Mouse (Mus musculus) liver, embryonic 16.5 days (tissue): ENCODE results near the gene Myl3. TPM values are rescaled to one million over a fixed set of nuclear protein-coding genes. Genes with fewer than 3 reads are reported as not detected.

Experiments
- ATAC-seq: fragments of 200-750 bp; cut with Nextera tagmentation; 2 replicates; pipeline ENCODE4 v1.8.0; 2017; ENCODE audit warnings: low read depth, mild to moderate bottlenecking, moderate number of reproducible peaks, moderate library complexity
- H3K27ac ChIP-seq: fragments of 300-500 bp; sonication (generic); 2 replicates; pipeline ENCODE4 v1.5.1; 2014; ENCODE audit warnings: mild to moderate bottlenecking, low read length
- H3K27me3 ChIP-seq: fragments of 300-500 bp; sonication (generic); 2 replicates; pipeline ENCODE4 v1.6.1; 2014; ENCODE audit warnings: low read depth, low read length, mixed read lengths; ENCODE audit not compliant: control insufficient read depth, insufficient read depth
- H3K36me3 ChIP-seq: fragments of 300-500 bp; sonication (generic); 2 replicates; pipeline ENCODE4 v1.6.1; 2014; ENCODE audit warnings: mild to moderate bottlenecking; ENCODE audit not compliant: control insufficient read depth, insufficient read depth
- H3K4me1 ChIP-seq: fragments of 300-500 bp; sonication (generic); 2 replicates; pipeline ENCODE4 v1.6.1; 2014; ENCODE audit warnings: low read depth, low read length, mixed read lengths; ENCODE audit not compliant: control insufficient read depth
- H3K4me2 ChIP-seq: fragments of 300-500 bp; sonication (generic); 2 replicates; pipeline ENCODE4 v1.6.1; 2014; ENCODE audit warnings: low read depth, low read length, mixed read lengths
- H3K4me3 ChIP-seq: fragments of 300-500 bp; sonication (generic); 2 replicates; pipeline ENCODE4 v1.5.1; 2014; ENCODE audit warnings: low read depth, mild to moderate bottlenecking, low read length
- H3K9ac ChIP-seq: fragments of 300-500 bp; sonication (generic); 2 replicates; pipeline ENCODE4 v1.6.1; 2014; ENCODE audit warnings: low read depth, low read length
- H3K9me3 ChIP-seq: fragments of 300-500 bp; sonication (generic); replicated peaks from 2 replicates; pipeline ENCODE4 v1.6.1; 2016; ENCODE audit warnings: low read length; ENCODE audit not compliant: control insufficient read depth
- WGBS: fragments of 180-500 bp; shearing (Covaris S2); extraction: QIAGEN DNeasy Blood & Tissue Kit; methylation state at CpG from one replicate; pipeline ENCODE4 v1.1.7; 2014; ENCODE audit not compliant: insufficient replicate concordance; 5-methylcytosine and 5-hydroxymethylcytosine counted together
- polyA plus RNA-seq: library from polyadenylated mRNA; unstranded; fragments of >200 nt; fragmentation: Nextera tagmentation; extraction: Ambion mirVana; gene quantifications from 2 replicates; pipeline ENCODE4 v1.2.1, GENCODE M21; 2015

Gene Myl3
- polyA plus RNA-seq = 1.1 and 1.9 TPM in 2 replicates

- Histone ChIP-seq H3K9ac (no peak within 1 kb of the TSS), H3K4me2 (peak within 1 kb of the TSS; percentile 66), H3K4me3 (peak within 1 kb of the TSS; percentile 48), H3K36me3 (no peaks in the 10 kb centered on the region), H3K9me3 (no peaks in the 10 kb centered on the region), H3K27ac (no peak within 1 kb of the TSS), H3K4me1 (no peaks in the 10 kb centered on the region; the same call in 1 of the 2 replicates), H3K27me3 (peaks cover 63% of the 10 kb centered on the region)
- ATAC-seq = no peak
- WGBS = 4% methylated on average over 17 of the region's 17 CpGs
Observed at GRCm38 (mm10) chr9:110741711-110742294, at the start of gene Myl3. Gene Myl3 (plus strand): TSS chr9:110741861.

- Histone ChIP-seq H3K9me3 (no peaks in the 10 kb centered on the region), H3K4me2 (no peak overlapping the region), H3K4me3 (no peak overlapping the region), H3K9ac (no peak overlapping the region), H3K27me3 (no peaks in the 10 kb centered on the region), H3K36me3 (no peaks in the 10 kb centered on the region), H3K27ac (no peak overlapping the region), H3K4me1 (peaks cover 11% of the 10 kb centered on the region)
- ATAC-seq = no peak
- WGBS = 67% methylated on average over 4 of the region's 4 CpGs
Observed at GRCm38 (mm10) chr9:110695165-110695755, 46.4 kb upstream of the Myl3 start.

GRCm38 (mm10) chr9:110696427-110696826, 45.2 kb upstream of the Myl3 start:
- H3K4me2 ChIP-seq = no peak overlapping the region
- H3K4me1 ChIP-seq = peaks cover 15% of the 10 kb centered on the region
- ATAC-seq = no peak
- no peak overlapping the region for H3K4me3 ChIP-seq
- no peaks in the 10 kb centered on the region for H3K9me3 ChIP-seq
- H3K27me3 ChIP-seq = no peaks in the 10 kb centered on the region
- no peak overlapping the region for H3K27ac ChIP-seq
- no peak overlapping the region for H3K9ac ChIP-seq
- 81% methylated on average over 5 of the region's 5 CpGs for WGBS
- 0 out of 2 replicates have a peak, but pooled peaks cover 2% of the 10 kb centered on the region for H3K36me3 ChIP-seq

- peaks cover 15% of the 10 kb centered on the region for H3K4me1 ChIP-seq
- ATAC-seq = no peak
- no peak overlapping the region for H3K9ac ChIP-seq
- H3K4me2 ChIP-seq = no peak overlapping the region
- no peaks in the 10 kb centered on the region for H3K9me3 ChIP-seq
- 66% methylated on average over 3 of the region's 3 CpGs for WGBS
- no peaks in the 10 kb centered on the region for H3K27me3 ChIP-seq
- no peak overlapping the region for H3K4me3 ChIP-seq
- 0 out of 2 replicates have a peak, but pooled peaks cover 2% of the 10 kb centered on the region for H3K36me3 ChIP-seq
- no peak overlapping the region for H3K27ac ChIP-seq
Observed at GRCm38 (mm10) chr9:110697465-110697864, 44.2 kb upstream of the Myl3 start.

GRCm38 (mm10) chr9:110699574-110699973, 42.1 kb upstream of the Myl3 start:
- Histone ChIP-seq H3K9ac (no peak overlapping the region), H3K36me3 (0 out of 2 replicates have a peak, but pooled peaks cover 2% of the 10 kb centered on the region), H3K27me3 (no peaks in the 10 kb centered on the region), H3K27ac (peak overlapping the region; percentile 64; the same call in 1 of the 2 replicates), H3K4me3 (no peak overlapping the region), H3K4me1 (peaks cover 19% of the 10 kb centered on the region), H3K4me2 (0 out of 2 replicates have a peak overlapping the region, but pooled peaks have one; percentile 3), H3K9me3 (no peaks in the 10 kb centered on the region)
- WGBS = 47% methylated on average over 3 of the region's 3 CpGs
- ATAC-seq = peak; percentile 97

GRCm38 (mm10) chr9:110701114-110702032, 40.3 kb upstream of the Myl3 start:
- Histone ChIP-seq H3K36me3 (0 out of 2 replicates have a peak, but pooled peaks cover 2% of the 10 kb centered on the region), H3K27ac (no peak overlapping the region), H3K9ac (no peak overlapping the region), H3K4me1 (peaks cover 19% of the 10 kb centered on the region), H3K4me2 (no peak overlapping the region), H3K27me3 (no peaks in the 10 kb centered on the region), H3K4me3 (no peak overlapping the region), H3K9me3 (no peaks in the 10 kb centered on the region)
- 76% methylated on average over 12 of the region's 12 CpGs for WGBS
- ATAC-seq = no peak

GRCm38 (mm10) chr9:110702848-110703247, 38.8 kb upstream of the Myl3 start:
- H3K9ac ChIP-seq = no peak overlapping the region
- H3K9me3 ChIP-seq = no peaks in the 10 kb centered on the region
- H3K36me3 ChIP-seq = 0 out of 2 replicates have a peak, but pooled peaks cover 2% of the 10 kb centered on the region
- ATAC-seq = no peak
- no peak overlapping the region for H3K4me3 ChIP-seq
- 45% methylated on average over 1 of the region's 1 CpGs for WGBS
- H3K27ac ChIP-seq = no peak overlapping the region
- no peaks in the 10 kb centered on the region for H3K27me3 ChIP-seq
- H3K4me1 ChIP-seq = peaks cover 19% of the 10 kb centered on the region
- no peak overlapping the region for H3K4me2 ChIP-seq

GRCm38 (mm10) chr9:110703951-110704350, 37.7 kb upstream of the Myl3 start:
- ATAC-seq = no peak
- H3K4me2 ChIP-seq = no peak overlapping the region
- H3K4me1 ChIP-seq = peaks cover 19% of the 10 kb centered on the region
- H3K27ac ChIP-seq = no peak overlapping the region; the same call in 1 of the 2 replicates
- no peak overlapping the region for H3K4me3 ChIP-seq
- 0 out of 2 replicates have a peak, but pooled peaks cover 2% of the 10 kb centered on the region for H3K36me3 ChIP-seq
- no peaks in the 10 kb centered on the region for H3K9me3 ChIP-seq
- 77% methylated on average over 6 of the region's 6 CpGs for WGBS
- H3K9ac ChIP-seq = no peak overlapping the region
- no peaks in the 10 kb centered on the region for H3K27me3 ChIP-seq
